Mouse (Mus musculus): Measurements from ENCODE around the gene Smchd1. TPM values are rescaled to one million over a fixed set of nuclear protein-coding genes. Genes with fewer than 3 reads are reported as not detected.
"Not testable (repeated sequence)": the region's sequence is repeated elsewhere in the genome, so short reads cannot be mapped to it uniquely, and the experiment has no call there.

The Smchd1 gene
- polyA plus RNA-seq, 1 experiment, result 6.8 TPM

DNA sequence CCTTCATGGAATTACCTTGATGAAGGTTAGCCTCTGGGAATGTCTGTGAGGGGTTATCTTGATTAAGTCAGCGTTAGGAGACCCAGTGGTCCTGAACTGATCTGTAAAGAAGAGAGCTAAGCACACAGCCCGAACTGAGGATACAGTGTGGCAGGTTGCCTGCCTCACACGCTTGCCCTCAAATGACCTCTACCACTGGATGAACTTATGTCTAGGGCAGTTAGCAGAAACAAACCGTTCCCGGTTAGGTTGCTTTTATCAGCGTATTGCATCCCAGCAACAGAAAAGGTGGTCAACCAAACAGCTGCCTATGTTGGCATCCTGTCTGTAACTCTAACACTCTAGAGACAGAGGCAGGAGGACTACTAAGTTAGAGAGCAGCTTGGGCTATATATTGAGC lies 30.0 kb downstream of the Smchd1 start:
- DNase-seq, result no peak
- H3K27ac ChIP-seq (ENCODE audit: insufficient read depth, low read depth, low read length), result no peak overlapping the region
- H3K27me3 ChIP-seq (replicated peaks; ENCODE audit: control insufficient read depth, insufficient read depth, low read length), result no peaks in the 10 kb centered on the region
- no peak overlapping the region for H3K4me3 ChIP-seq (ENCODE audit: insufficient read depth, low read depth, low read length)
- WGBS, result 82% methylated on average over 6 of the region's 6 CpGs
- H3K4me1 ChIP-seq (ENCODE audit: control insufficient read depth, insufficient read depth, low read length), result no peaks in the 10 kb centered on the region
- TF ChIP-seq CTCF (conservative IDR thresholded peaks at IDR 0.05; ENCODE audit: insufficient read depth, insufficient read length, low read depth, low read length) (no peak), POLR2A (IDR thresholded peaks at IDR 0.05; ENCODE audit: low read depth, low read length) (no peak)
- H3K36me3 ChIP-seq (ENCODE audit: control insufficient read depth, insufficient read depth, low read length), result peaks cover 3% of the 10 kb centered on the region; the same call in 1 of the 2 replicates

GRCm38 (mm10) chr17:71444718-71445117 lies 30.4 kb downstream of the Smchd1 start:
- DNase-seq, result no peak
- Histone ChIP-seq H3K27me3 (replicated peaks; ENCODE audit: control insufficient read depth, insufficient read depth, low read length) (no peaks in the 10 kb centered on the region), H3K36me3 (ENCODE audit: control insufficient read depth, insufficient read depth, low read length) (peaks cover 3% of the 10 kb centered on the region; the same call in 1 of the 2 replicates), H3K4me3 (ENCODE audit: insufficient read depth, low read depth, low read length) (no peak overlapping the region), H3K4me1 (ENCODE audit: control insufficient read depth, insufficient read depth, low read length) (no peaks in the 10 kb centered on the region), H3K27ac (ENCODE audit: insufficient read depth, low read depth, low read length) (no peak overlapping the region)
- TF ChIP-seq POLR2A (IDR thresholded peaks at IDR 0.05; ENCODE audit: low read depth, low read length) (no peak), CTCF (conservative IDR thresholded peaks at IDR 0.05; ENCODE audit: insufficient read depth, insufficient read length, low read depth, low read length) (no peak)
- 91% methylated on average over 2 of the region's 2 CpGs for WGBS

GRCm38 (mm10) chr17:71444126-71444525 lies 31.0 kb downstream of the Smchd1 start:
- Histone ChIP-seq H3K4me3 (ENCODE audit: insufficient read depth, low read depth, low read length) (no peak overlapping the region), H3K27me3 (replicated peaks; ENCODE audit: control insufficient read depth, insufficient read depth, low read length) (no peaks in the 10 kb centered on the region), H3K27ac (ENCODE audit: insufficient read depth, low read depth, low read length) (no peak overlapping the region), H3K4me1 (ENCODE audit: control insufficient read depth, insufficient read depth, low read length) (no peaks in the 10 kb centered on the region), H3K36me3 (ENCODE audit: control insufficient read depth, insufficient read depth, low read length) (peaks cover 3% of the 10 kb centered on the region; the same call in 1 of the 2 replicates)
- 90% methylated on average over 3 of the region's 3 CpGs for WGBS
- TF ChIP-seq POLR2A (IDR thresholded peaks at IDR 0.05; ENCODE audit: low read depth, low read length) (no peak), CTCF (conservative IDR thresholded peaks at IDR 0.05; ENCODE audit: insufficient read depth, insufficient read length, low read depth, low read length) (no peak)
- DNase-seq, result no peak

DNA sequence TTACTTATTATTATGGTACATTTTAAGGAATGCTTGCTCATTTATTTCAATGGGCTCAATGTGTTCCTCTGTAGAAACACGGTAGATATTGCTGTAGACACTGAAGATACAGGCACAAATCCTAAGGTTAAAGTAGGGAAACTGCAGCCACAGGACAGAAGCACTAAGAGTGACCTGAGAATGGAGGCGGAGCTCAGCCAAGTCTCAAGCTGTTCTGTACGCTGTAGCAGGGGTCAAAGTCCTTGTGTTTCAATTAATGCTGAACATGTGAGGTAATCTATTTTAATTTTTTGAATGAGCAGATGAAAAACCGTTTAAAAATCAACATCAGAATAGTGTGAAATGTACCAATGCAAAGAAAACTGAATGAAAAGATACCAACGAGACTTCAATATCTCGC lies 31.9 kb downstream of the Smchd1 start:
- Histone ChIP-seq H3K4me3 (ENCODE audit: insufficient read depth, low read depth, low read length) (no peak overlapping the region), H3K36me3 (ENCODE audit: control insufficient read depth, insufficient read depth, low read length) (peaks cover 3% of the 10 kb centered on the region; the same call in 1 of the 2 replicates), H3K27ac (ENCODE audit: insufficient read depth, low read depth, low read length) (no peak overlapping the region), H3K27me3 (replicated peaks; ENCODE audit: control insufficient read depth, insufficient read depth, low read length) (no peaks in the 10 kb centered on the region), H3K4me1 (ENCODE audit: control insufficient read depth, insufficient read depth, low read length) (no peaks in the 10 kb centered on the region)
- 63% methylated on average over 6 of the region's 6 CpGs for WGBS
- DNase-seq, result peak; percentile 72
- TF ChIP-seq CTCF (conservative IDR thresholded peaks at IDR 0.05; ENCODE audit: insufficient read depth, insufficient read length, low read depth, low read length), result no peak
- no peak for TF ChIP-seq POLR2A (IDR thresholded peaks at IDR 0.05; ENCODE audit: low read depth, low read length)

GRCm38 (mm10) chr17:71422502-71422901 lies 52.6 kb downstream of the Smchd1 start:
- H3K4me3 ChIP-seq (ENCODE audit: insufficient read depth, low read depth, low read length); DNase-seq; H3K27ac ChIP-seq (ENCODE audit: insufficient read depth, low read depth, low read length); H3K4me1 ChIP-seq (ENCODE audit: control insufficient read depth, insufficient read depth, low read length); H3K27me3 ChIP-seq (replicated peaks; ENCODE audit: control insufficient read depth, insufficient read depth, low read length): not testable (repeated sequence)
- WGBS, result 97% methylated on average over 2 of the region's 2 CpGs
- peaks cover 11% of the 10 kb centered on the region for H3K36me3 ChIP-seq (ENCODE audit: control insufficient read depth, insufficient read depth, low read length)

DNA sequence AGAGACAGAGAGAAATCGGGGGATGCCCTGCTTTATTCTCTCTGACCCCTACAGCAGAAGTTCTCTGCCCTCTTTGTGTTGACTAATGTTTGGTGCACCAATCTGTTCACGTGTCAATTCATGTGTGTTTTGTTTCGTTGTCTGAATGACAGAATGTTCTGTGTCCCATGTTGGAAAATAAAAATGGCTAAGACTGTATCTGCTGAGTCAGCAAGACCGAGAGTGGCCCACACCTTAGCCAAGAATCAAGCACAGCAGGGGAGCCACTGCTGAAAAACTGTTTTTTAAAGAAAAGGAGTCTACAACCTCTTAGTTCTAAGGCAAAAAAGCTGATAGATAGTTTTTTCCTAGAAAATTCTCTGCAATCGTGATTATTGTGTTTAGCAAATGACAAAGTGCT lies 55.7 kb downstream of the Smchd1 start:
- WGBS, result 93% methylated on average over 5 of the region's 5 CpGs
- H3K36me3 ChIP-seq (ENCODE audit: control insufficient read depth, insufficient read depth, low read length), result peaks cover 10% of the 10 kb centered on the region
- H3K4me1 ChIP-seq (ENCODE audit: control insufficient read depth, insufficient read depth, low read length); H3K27me3 ChIP-seq (replicated peaks; ENCODE audit: control insufficient read depth, insufficient read depth, low read length); DNase-seq; H3K27ac ChIP-seq (ENCODE audit: insufficient read depth, low read depth, low read length); H3K4me3 ChIP-seq (ENCODE audit: insufficient read depth, low read depth, low read length): not testable (repeated sequence)

- Histone ChIP-seq H3K4me1 (ENCODE audit: control insufficient read depth, insufficient read depth, low read length) (no peaks in the 10 kb centered on the region), H3K4me3 (ENCODE audit: insufficient read depth, low read depth, low read length) (no peak overlapping the region), H3K27ac (ENCODE audit: insufficient read depth, low read depth, low read length) (no peak overlapping the region), H3K36me3 (ENCODE audit: control insufficient read depth, insufficient read depth, low read length) (peaks cover 8% of the 10 kb centered on the region), H3K27me3 (replicated peaks; ENCODE audit: control insufficient read depth, insufficient read depth, low read length) (no peaks in the 10 kb centered on the region)
- DNase-seq, result no peak
- WGBS, result 97% methylated on average over 1 of the region's 1 CpGs
- TF ChIP-seq CTCF (conservative IDR thresholded peaks at IDR 0.05; ENCODE audit: insufficient read depth, insufficient read length, low read depth, low read length) (no peak), POLR2A (IDR thresholded peaks at IDR 0.05; ENCODE audit: low read depth, low read length) (no peak)
Measured at GRCm38 (mm10) chr17:71417008-71417407, 58.1 kb downstream of the Smchd1 start.

DNA sequence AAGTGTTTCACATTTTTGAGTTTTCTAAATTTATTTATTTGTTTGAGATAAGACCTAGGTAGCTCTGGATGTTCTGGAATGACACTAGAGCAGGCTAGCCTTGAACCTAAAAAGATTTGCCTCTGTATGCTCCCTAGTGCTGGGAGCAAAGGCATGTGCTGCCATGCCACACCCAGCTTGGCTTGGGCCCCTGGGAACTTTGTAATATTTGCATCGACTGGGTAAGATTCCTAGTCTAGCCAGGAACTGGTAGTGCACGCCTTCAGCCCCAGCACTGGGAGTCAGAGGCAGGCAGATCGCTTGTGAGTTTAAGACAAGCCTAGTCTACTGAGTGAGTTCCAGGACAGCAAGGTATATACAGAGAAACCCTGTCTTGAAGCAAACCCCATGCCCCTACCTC lies 87.7 kb downstream of the Smchd1 start:
- Histone ChIP-seq H3K27me3 (replicated peaks; ENCODE audit: control insufficient read depth, insufficient read depth, low read length) (no peaks in the 10 kb centered on the region), H3K4me1 (ENCODE audit: control insufficient read depth, insufficient read depth, low read length) (no peaks in the 10 kb centered on the region), H3K4me3 (ENCODE audit: insufficient read depth, low read depth, low read length) (no peak overlapping the region), H3K27ac (ENCODE audit: insufficient read depth, low read depth, low read length) (no peak overlapping the region), H3K36me3 (ENCODE audit: control insufficient read depth, insufficient read depth, low read length) (no peaks in the 10 kb centered on the region; the same call in none of the 2 replicates)
- WGBS, result 79% methylated on average over 3 of the region's 3 CpGs
- no peak for DNase-seq
- TF ChIP-seq POLR2A (IDR thresholded peaks at IDR 0.05; ENCODE audit: low read depth, low read length) (no peak), CTCF (conservative IDR thresholded peaks at IDR 0.05; ENCODE audit: insufficient read depth, insufficient read length, low read depth, low read length) (no peak)

Data from kidney, adult 2 months (tissue).